Comparison of ENCODE assay signal across 8 mouse cellular contexts in genomic region chr10:45114462-45114861, GRCm38 (mm10). TPM values are rescaled to one million over a fixed set of nuclear protein-coding genes. Genes with fewer than 3 reads are reported as not detected.
A peak's percentile ranks its signal among the peaks of the same experiment; 100 is the strongest.
DNase-seq lines count a peak whose midpoint lies in the region; ATAC-seq and TF ChIP-seq lines count a peak whose summit lies in the region.

No protein-coding gene starts in this region.

- H3K27ac ChIP-seq in intestine, embryonic 15.5 days, result no peak overlapping the region
- H3K27ac ChIP-seq in intestine, embryonic 16.5 days (ENCODE audit: low read length), result no peak overlapping the region

- intact Hi-C loops in left cerebral cortex, postnatal 25 days (cut with DNase I), result no loop called here

- H3K9me3 ChIP-seq in intestine, embryonic 15.5 days, result no peaks in the 10 kb centered on the region
- H3K9me3 ChIP-seq in intestine, embryonic 16.5 days (ENCODE audit: control insufficient read depth, low read length), result no peaks in the 10 kb centered on the region
- H3K9me3 ChIP-seq in E14TG2a.4 (ENCODE audit: low read length), result peaks cover 8% of the 10 kb centered on the region

- peak; percentile 26; the same call in 1 of the 2 replicates for ATAC-seq in intestine, embryonic 15.5 days
- ATAC-seq in intestine, embryonic 16.5 days, result no peak
- ATAC-seq in megakaryocyte progenitor cell, adult 5-6 weeks (replicated peaks; ENCODE audit: poor library complexity), result peak; percentile 63

- 80% methylated on average over 4 of the region's 4 CpGs for WGBS in intestine, embryonic 15.5 days
- 86% methylated on average over 4 of the region's 4 CpGs for WGBS in intestine, embryonic 16.5 days

- peaks cover 22% of the 10 kb centered on the region for H3K36me3 ChIP-seq in intestine, embryonic 15.5 days
- peaks cover 4% of the 10 kb centered on the region for H3K36me3 ChIP-seq in intestine, embryonic 16.5 days (ENCODE audit: control insufficient read depth, insufficient read depth, low read length)
- peaks cover 91% of the 10 kb centered on the region for H3K36me3 ChIP-seq in E14TG2a.4 (ENCODE audit: insufficient read depth, low read length)

- H3K27me3 ChIP-seq in intestine, embryonic 15.5 days (replicated peaks), result no peaks in the 10 kb centered on the region
- H3K27me3 ChIP-seq in intestine, embryonic 16.5 days (replicated peaks; ENCODE audit: control insufficient read depth, insufficient read depth, low read length), result no peaks in the 10 kb centered on the region
- no peaks in the 10 kb centered on the region for H3K27me3 ChIP-seq in E14TG2a.4 (ENCODE audit: insufficient read depth, low read length)

- no peak overlapping the region for H3K4me2 ChIP-seq in intestine, embryonic 15.5 days (replicated peaks)
- H3K4me2 ChIP-seq in intestine, embryonic 16.5 days (ENCODE audit: low read depth, low read length), result no peak overlapping the region

- TF ChIP-seq CTCF in E14TG2a.4 (conservative IDR thresholded peaks at IDR 0.05; ENCODE audit: low read length), result peak; percentile 41

- H3K4me1 ChIP-seq in intestine, embryonic 15.5 days (replicated peaks), result 0 out of 2 replicates have a peak, but pooled peaks cover 3% of the 10 kb centered on the region
- H3K4me1 ChIP-seq in intestine, embryonic 16.5 days (ENCODE audit: control insufficient read depth, insufficient read depth, low read length), result 0 out of 2 replicates have a peak, but pooled peaks cover 4% of the 10 kb centered on the region
- no peaks in the 10 kb centered on the region for H3K4me1 ChIP-seq in E14TG2a.4 (replicated peaks; ENCODE audit: low read depth, low read length)

- DNase-seq in adipocyte (ENCODE audit: low spot score), result peak; percentile 23
- no peak for DNase-seq in left cerebral cortex, postnatal 25 days (ENCODE audit: low spot score in 2 of 2)
- DNase-seq in kidney, postnatal 14 days, result no peak
- no peak for DNase-seq in frontal cortex, adult 2 months (ENCODE audit: extremely low spot score in 1 of 2, low spot score in 1 of 2)

- H3K4me3 ChIP-seq in intestine, embryonic 15.5 days (replicated peaks), result no peak overlapping the region
- H3K4me3 ChIP-seq in intestine, embryonic 16.5 days (ENCODE audit: low read length), result no peak overlapping the region
- no peak overlapping the region for H3K4me3 ChIP-seq in E14TG2a.4 (replicated peaks; ENCODE audit: low read length)

- H3K9ac ChIP-seq in intestine, embryonic 15.5 days, result no peak overlapping the region
- H3K9ac ChIP-seq in intestine, embryonic 16.5 days (ENCODE audit: low read depth, low read length), result no peak overlapping the region

RNA-seq across cellular contexts. Expression of gene Prep, which starts 47.5 kb away (rescaled TPM):
- 24.5 and 25.4 TPM in 2 replicates for polyA plus RNA-seq in intestine, embryonic 15.5 days (2015; fragmentation: Nextera tagmentation; extraction: Ambion mirVana)
- polyA plus RNA-seq in intestine, embryonic 16.5 days (2015; fragmentation: Nextera tagmentation; extraction: Ambion mirVana), result 22.8 and 24.2 TPM in 2 replicates
- 10.0 and 10.4 TPM in 2 replicates for total RNA-seq in megakaryocyte progenitor cell, adult 5-6 weeks (2015)
- 12.7 and 13.3 TPM in 2 replicates for total RNA-seq in megakaryocyte progenitor cell, adult 5-6 weeks (2017)
- total RNA-seq in left cerebral cortex, postnatal 25 days (2021), result 1 to 10 TPM; 9.1 to 9.7 TPM
- 6.4 and 6.9 TPM in 2 replicates for polyA plus RNA-seq in frontal cortex, adult 2 months (2012; rRNA removed)
